ENCODE assay signal across 26 mouse cellular contexts in the genomic region with DNA sequence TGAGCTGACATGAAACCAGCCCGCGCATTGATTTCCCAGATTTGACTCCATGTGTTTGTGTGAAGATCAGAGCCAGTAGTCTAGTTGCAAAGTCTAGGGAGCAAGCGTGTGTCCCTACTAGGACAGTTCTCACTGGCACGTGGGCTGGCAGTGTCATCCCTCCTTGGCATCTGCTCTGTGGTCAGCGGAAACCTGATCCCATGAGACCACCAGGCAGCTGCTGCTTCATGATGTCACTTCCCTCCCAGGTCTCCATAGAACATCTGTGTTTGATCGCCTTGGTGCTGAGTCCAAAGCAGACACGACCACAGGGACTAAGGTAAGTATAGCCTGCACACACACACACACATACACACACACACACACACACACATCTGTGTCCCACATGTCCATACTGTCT. TPM values are rescaled to one million over a fixed set of nuclear protein-coding genes. Genes with fewer than 3 reads are reported as not detected.
DNase-seq lines count a peak whose midpoint lies in the region; ATAC-seq lines count a peak whose summit lies in the region.
"Had no signal": no experiment of that assay in that cellular context is flagged by ENCODE, and none has a peak within 500 bp of the region (broad histone marks: within the 10 kb centered on the region; RNA-seq: fewer than 3 reads in every experiment).

No protein-coding gene starts in this region.

- no peak overlapping the region for H3K27ac ChIP-seq in midbrain, embryonic 11.5 days (ENCODE audit: low read depth, low read length)
- no peak overlapping the region for H3K27ac ChIP-seq in midbrain, embryonic 14.5 days (replicated peaks; ENCODE audit: low read depth, low read length)
- H3K27ac ChIP-seq: embryonic facial prominence, embryonic 13.5 days; forebrain, embryonic 15.5 days; hindbrain, embryonic 10.5 days; intestine, embryonic 15.5 days; limb, embryonic 13.5 days; liver, embryonic 14.5 days; lung, embryonic 15.5 days had no signal

- no peak for ATAC-seq in midbrain, embryonic 11.5 days (ENCODE audit: low FRiP score)
- no peak for ATAC-seq in midbrain, embryonic 14.5 days (ENCODE audit: low FRiP score, low TSS enrichment)
- ATAC-seq: forebrain, embryonic 15.5 days; hindbrain, embryonic 16.5 days; intestine, embryonic 15.5 days had no signal

- no peaks in the 10 kb centered on the region for H3K4me1 ChIP-seq in midbrain, embryonic 11.5 days (ENCODE audit: control insufficient read depth, insufficient read depth, low read length)
- H3K4me1 ChIP-seq in midbrain, embryonic 14.5 days (ENCODE audit: control insufficient read depth, insufficient read depth, low read length), result no peaks in the 10 kb centered on the region
- H3K4me1 ChIP-seq: embryonic facial prominence, embryonic 13.5 days; forebrain, embryonic 15.5 days; heart, embryonic 12.5 days; hindbrain, embryonic 10.5 days; intestine, embryonic 15.5 days; limb, embryonic 13.5 days; lung, embryonic 15.5 days had no signal

- no peaks in the 10 kb centered on the region for H3K27me3 ChIP-seq in midbrain, embryonic 11.5 days (ENCODE audit: control insufficient read depth, insufficient read depth, low read length)
- no peaks in the 10 kb centered on the region for H3K27me3 ChIP-seq in midbrain, embryonic 14.5 days (ENCODE audit: control insufficient read depth, insufficient read depth, low read length)
- no peaks in the 10 kb centered on the region for H3K27me3 ChIP-seq in splenic B cell, adult 2 months (ENCODE audit: control insufficient read depth, insufficient read depth, low read length, poor library complexity, severe bottlenecking)
- H3K27me3 ChIP-seq: embryonic facial prominence, embryonic 13.5 days; forebrain, embryonic 15.5 days; heart, embryonic 12.5 days; intestine, embryonic 15.5 days; limb, embryonic 13.5 days; lung, embryonic 15.5 days had no signal

- no peak overlapping the region for H3K4me2 ChIP-seq in midbrain, embryonic 11.5 days
- no peak overlapping the region for H3K4me2 ChIP-seq in midbrain, embryonic 14.5 days (ENCODE audit: low read length)
- H3K4me2 ChIP-seq: embryonic facial prominence, embryonic 13.5 days; forebrain, embryonic 15.5 days; heart, embryonic 12.5 days; intestine, embryonic 15.5 days; limb, embryonic 13.5 days; lung, embryonic 15.5 days had no signal

- DNase-seq in embryo, embryonic 10.5 days (ENCODE audit: low spot score), result peak; percentile 17
- no peak for DNase-seq in embryo, embryonic 9.5 days (ENCODE audit: extremely low spot score)
- DNase-seq in midbrain, embryonic 11.5 days (ENCODE audit: low spot score, missing footprints), result peak; percentile 33
- no peak for DNase-seq in midbrain, embryonic 14.5 days
- DNase-seq in forelimb bud, embryonic 11.5 days (ENCODE audit: low read depth, low spot score), result peak; percentile 23
- DNase-seq in splenic B cell, adult 2 months (ENCODE audit: low read depth, low spot score), result peak; percentile 51
- no peak for DNase-seq in spleen, postnatal 4 days (ENCODE audit: low spot score in 2 of 2)
- no peak for DNase-seq in spleen, postnatal 14 days (ENCODE audit: low spot score in 2 of 2)
- DNase-seq: adrenal gland, adult 2 months; cerebellum, adult 2 months; cerebellum, postnatal 36 days; heart, postnatal 10 days; kidney, adult 9 months; kidney, postnatal 14 days; lung, postnatal 36 days; thymus, postnatal 36 days had no signal

- no peaks in the 10 kb centered on the region for H3K9me3 ChIP-seq in midbrain, embryonic 11.5 days (ENCODE audit: control insufficient read depth, low read length)
- H3K9me3 ChIP-seq in midbrain, embryonic 14.5 days (ENCODE audit: control insufficient read depth, low read length), result no peaks in the 10 kb centered on the region
- H3K9me3 ChIP-seq: embryonic facial prominence, embryonic 13.5 days; forebrain, embryonic 15.5 days; G1E; heart, embryonic 12.5 days; hindbrain, embryonic 10.5 days; intestine, embryonic 15.5 days; limb, embryonic 13.5 days; lung, embryonic 15.5 days had no signal

- H3K36me3 ChIP-seq in midbrain, embryonic 11.5 days (ENCODE audit: control insufficient read depth, insufficient read depth, low read length), result peaks cover 15% of the 10 kb centered on the region
- H3K36me3 ChIP-seq in midbrain, embryonic 14.5 days (ENCODE audit: control insufficient read depth, insufficient read depth, low read length), result peaks cover 82% of the 10 kb centered on the region
- H3K36me3 ChIP-seq in splenic B cell, adult 2 months (ENCODE audit: control insufficient read depth, insufficient read depth, low read length, poor library complexity, severe bottlenecking), result peaks cover 1% of the 10 kb centered on the region; the same call in 1 of the 2 replicates

- H3K9ac ChIP-seq in midbrain, embryonic 11.5 days (ENCODE audit: low read length), result no peak overlapping the region
- no peak overlapping the region for H3K9ac ChIP-seq in midbrain, embryonic 14.5 days (replicated peaks; ENCODE audit: low read length)
- H3K9ac ChIP-seq: forebrain, embryonic 15.5 days; heart, embryonic 12.5 days; intestine, embryonic 15.5 days; limb, embryonic 13.5 days; liver, embryonic 14.5 days; lung, embryonic 15.5 days had no signal

- H3K4me3 ChIP-seq in midbrain, embryonic 11.5 days (ENCODE audit: low read depth, low read length), result no peak overlapping the region
- no peak overlapping the region for H3K4me3 ChIP-seq in midbrain, embryonic 14.5 days (replicated peaks; ENCODE audit: low read depth, low read length)
- H3K4me3 ChIP-seq: embryonic facial prominence, embryonic 13.5 days; forebrain, embryonic 15.5 days; heart, embryonic 12.5 days; hindbrain, embryonic 10.5 days; intestine, embryonic 15.5 days; limb, embryonic 13.5 days; lung, embryonic 15.5 days had no signal

- 81% methylated on average over 7 of the region's 7 CpGs for WGBS in midbrain, embryonic 11.5 days
- whole genome bisulfite sequencing in midbrain, embryonic 14.5 days, result 92% methylated on average over 7 of the region's 7 CpGs

RNA-seq across cellular contexts. Expression of gene Akt2, which starts 12.9 kb away (rescaled TPM):
- 62.6 and 69.0 TPM in 2 replicates for polyA plus RNA-seq in midbrain, embryonic 11.5 days (2014; fragmentation: Nextera tagmentation; extraction: Ambion mirVana)
- 51.0 and 67.0 TPM in 2 replicates for polyA plus RNA-seq in midbrain, embryonic 14.5 days (2014; fragmentation: Nextera tagmentation; extraction: Ambion mirVana)

RNA-seq across cellular contexts. Expression of gene 2310022A10Rik, which starts 25.4 kb away (rescaled TPM):
- polyA plus RNA-seq in midbrain, embryonic 11.5 days (2014; fragmentation: Nextera tagmentation; extraction: Ambion mirVana), result 24.6 and 26.5 TPM in 2 replicates
- 26.3 and 35.3 TPM in 2 replicates for polyA plus RNA-seq in midbrain, embryonic 14.5 days (2014; fragmentation: Nextera tagmentation; extraction: Ambion mirVana)

RNA-seq across cellular contexts. Expression of gene Pld3, which starts 25.4 kb away (rescaled TPM):
- 62.5 and 63.5 TPM in 2 replicates for polyA plus RNA-seq in midbrain, embryonic 11.5 days (2014; fragmentation: Nextera tagmentation; extraction: Ambion mirVana)
- 114 and 134 TPM in 2 replicates for polyA plus RNA-seq in midbrain, embryonic 14.5 days (2014; fragmentation: Nextera tagmentation; extraction: Ambion mirVana)

RNA-seq across cellular contexts. Expression of gene Hipk4, which starts 55.4 kb away (rescaled TPM):
- 0.18 and 0.21 TPM in 2 replicates for polyA plus RNA-seq in midbrain, embryonic 11.5 days (2014; fragmentation: Nextera tagmentation; extraction: Ambion mirVana)
- polyA plus RNA-seq in midbrain, embryonic 14.5 days (2014; fragmentation: Nextera tagmentation; extraction: Ambion mirVana), result 0.43 and 0.78 TPM in 2 replicates

Comparison
In these comparisons a context has a peak if more than half of its experiments do, and no peak if none do; other contexts are left out.
1. DNase-seq: peak in embryo, embryonic 10.5 days (single experiment), midbrain, embryonic 11.5 days (single experiment), forelimb bud, embryonic 11.5 days (single experiment) and splenic B cell, adult 2 months (single experiment); none in embryo, embryonic 9.5 days (single experiment), midbrain, embryonic 14.5 days (single experiment), spleen, postnatal 4 days (0 of 2) and spleen, postnatal 14 days (0 of 2).